Mouse (Mus musculus) hindbrain, embryonic 15.5 days (tissue): ENCODE measurements at regions not wholly inside any gene's neighbourhood (a gene's known extent, or its start where the extent isn't known, plus 50 kb on each side); places are given as distances from the start of the nearest gene placed in this dataset.

Source experiments
- ATAC-seq: fragments of 200-750 bp; cut with Nextera tagmentation; 2 replicates; pipeline ENCODE4 v1.8.0; 2017; ENCODE audit warnings: low read depth, moderate number of reproducible peaks, moderate TSS enrichment; ENCODE audit not compliant: low FRiP score
- H3K27ac ChIP-seq: fragments of 300-500 bp; sonication (generic); replicated peaks from 2 replicates; pipeline ENCODE4 v1.5.1; 2015; ENCODE audit warnings: mild to moderate bottlenecking, inconsistent platforms
- H3K27me3 ChIP-seq: fragments of 300-500 bp; sonication (generic); 2 replicates; pipeline ENCODE4 v1.6.1; 2015; ENCODE audit warnings: control low read depth, inconsistent platforms
- H3K36me3 ChIP-seq: fragments of 300-500 bp; sonication (generic); 2 replicates; pipeline ENCODE4 v1.6.1; 2015; ENCODE audit warnings: control low read depth, inconsistent platforms
- H3K4me1 ChIP-seq: fragments of 300-500 bp; sonication (generic); replicated peaks from 2 replicates; pipeline ENCODE4 v1.6.1; 2015; ENCODE audit warnings: control low read depth, inconsistent platforms
- H3K4me2 ChIP-seq: fragments of 300-500 bp; sonication (generic); 2 replicates; pipeline ENCODE4 v1.6.1; 2015; ENCODE audit warnings: moderate library complexity, mild to moderate bottlenecking, inconsistent platforms
- H3K4me3 ChIP-seq: fragments of 300-500 bp; sonication (generic); 2 replicates; pipeline ENCODE4 v1.5.1; 2015; ENCODE audit warnings: mild to moderate bottlenecking, inconsistent platforms
- H3K9ac ChIP-seq: fragments of 300-500 bp; sonication (generic); 2 replicates; pipeline ENCODE4 v1.6.1; 2015; ENCODE audit warnings: inconsistent platforms
- H3K9me3 ChIP-seq: fragments of 300-500 bp; sonication (generic); 2 replicates; pipeline ENCODE4 v1.6.1; 2016; ENCODE audit warnings: control low read depth, inconsistent platforms
- WGBS: fragments of 180-500 bp; shearing (Covaris S2); methylation state at CpG from one replicate; pipeline ENCODE4 v1.1.7; 2015; 5-methylcytosine and 5-hydroxymethylcytosine counted together

- H3K4me3 ChIP-seq: no peak overlapping the region
- no peak overlapping the region for H3K4me2 ChIP-seq
- H3K9me3 ChIP-seq: no peaks in the 10 kb centered on the region
- no peaks in the 10 kb centered on the region for H3K36me3 ChIP-seq
- WGBS: 86% methylated on average over 1 of the region's 1 CpGs
- H3K9ac ChIP-seq: no peak overlapping the region
- no peak overlapping the region for H3K27ac ChIP-seq
- ATAC-seq: no peak
- no peaks in the 10 kb centered on the region for H3K27me3 ChIP-seq
- H3K4me1 ChIP-seq: no peaks in the 10 kb centered on the region
Observed at GRCm38 (mm10) chr2:106570226-106570625, 122.8 kb upstream of the Mpped2 start.

- Histone ChIP-seq H3K4me1 (no peaks in the 10 kb centered on the region), H3K27me3 (no peaks in the 10 kb centered on the region), H3K4me3 (no peak overlapping the region), H3K4me2 (no peak overlapping the region), H3K9ac (no peak overlapping the region), H3K36me3 (no peaks in the 10 kb centered on the region), H3K9me3 (no peaks in the 10 kb centered on the region), H3K27ac (no peak overlapping the region)
- 97% methylated on average over 3 of the region's 3 CpGs for WGBS
- no peak for ATAC-seq
Observed at GRCm38 (mm10) chr2:106571346-106571745, 121.7 kb upstream of the Mpped2 start.

GRCm38 (mm10) chr2:106571913-106572312 lies 121.2 kb upstream of the Mpped2 start:
- no peak for ATAC-seq
- Histone ChIP-seq H3K4me2 (no peak overlapping the region), H3K27me3 (no peaks in the 10 kb centered on the region), H3K27ac (no peak overlapping the region), H3K4me1 (no peaks in the 10 kb centered on the region), H3K9ac (no peak overlapping the region), H3K9me3 (no peaks in the 10 kb centered on the region), H3K4me3 (no peak overlapping the region), H3K36me3 (no peaks in the 10 kb centered on the region)
- 72% methylated on average over 2 of the region's 2 CpGs for WGBS

- no peak for ATAC-seq
- Histone ChIP-seq H3K27ac (no peak overlapping the region), H3K4me1 (peaks cover 5% of the 10 kb centered on the region), H3K4me3 (no peak overlapping the region), H3K9ac (no peak overlapping the region), H3K27me3 (no peaks in the 10 kb centered on the region), H3K36me3 (no peaks in the 10 kb centered on the region), H3K4me2 (no peak overlapping the region), H3K9me3 (no peaks in the 10 kb centered on the region)
- WGBS: 44% methylated on average over 4 of the region's 4 CpGs
Observed at GRCm38 (mm10) chr2:106576746-106577323, 116.2 kb upstream of the Mpped2 start.

GRCm38 (mm10) chr2:106578062-106578461 lies 115.0 kb upstream of the Mpped2 start:
- WGBS: 60% methylated on average over 1 of the region's 1 CpGs
- no peak overlapping the region for H3K9ac ChIP-seq
- peaks cover 5% of the 10 kb centered on the region for H3K4me1 ChIP-seq
- H3K27me3 ChIP-seq: no peaks in the 10 kb centered on the region
- no peak overlapping the region for H3K4me2 ChIP-seq
- no peak overlapping the region for H3K27ac ChIP-seq
- no peak for ATAC-seq
- no peaks in the 10 kb centered on the region for H3K36me3 ChIP-seq
- no peaks in the 10 kb centered on the region for H3K9me3 ChIP-seq
- no peak overlapping the region for H3K4me3 ChIP-seq

GRCm38 (mm10) chr2:106580663-106581062 lies 112.4 kb upstream of the Mpped2 start:
- no peak overlapping the region for H3K4me3 ChIP-seq
- H3K4me2 ChIP-seq: no peak overlapping the region
- ATAC-seq: peak; percentile 38; the same call in 1 of the 2 replicates
- no peaks in the 10 kb centered on the region for H3K36me3 ChIP-seq
- WGBS: 49% methylated on average over 5 of the region's 5 CpGs
- H3K4me1 ChIP-seq: peaks cover 5% of the 10 kb centered on the region
- H3K27ac ChIP-seq: no peak overlapping the region
- no peak overlapping the region for H3K9ac ChIP-seq
- H3K27me3 ChIP-seq: no peaks in the 10 kb centered on the region
- no peaks in the 10 kb centered on the region for H3K9me3 ChIP-seq

GRCm38 (mm10) chr2:106621251-106621650 lies 71.8 kb upstream of the Mpped2 start:
- WGBS: 86% methylated on average over 3 of the region's 3 CpGs
- no peak for ATAC-seq

GRCm38 (mm10) chr2:106622326-106622725 lies 70.7 kb upstream of the Mpped2 start:
- H3K27me3 ChIP-seq: no peaks in the 10 kb centered on the region
- no peak for ATAC-seq
- H3K27ac ChIP-seq: no peak overlapping the region
- no peaks in the 10 kb centered on the region for H3K4me1 ChIP-seq
- H3K36me3 ChIP-seq: no peaks in the 10 kb centered on the region
- no peak overlapping the region for H3K4me2 ChIP-seq
- no peak overlapping the region for H3K9ac ChIP-seq
- H3K9me3 ChIP-seq: no peaks in the 10 kb centered on the region
- H3K4me3 ChIP-seq: no peak overlapping the region
- WGBS: 87% methylated on average over 5 of the region's 5 CpGs

More at GRCm38 (mm10) chr2:106621251-106621650, 71.8 kb upstream of the Mpped2 start:
- H3K27ac ChIP-seq: no peak overlapping the region
- no peak overlapping the region for H3K9ac ChIP-seq
- H3K4me1 ChIP-seq: no peaks in the 10 kb centered on the region
- H3K4me3 ChIP-seq: no peak overlapping the region
- no peaks in the 10 kb centered on the region for H3K27me3 ChIP-seq
- no peak overlapping the region for H3K4me2 ChIP-seq
- H3K36me3 ChIP-seq: no peaks in the 10 kb centered on the region
- H3K9me3 ChIP-seq: no peaks in the 10 kb centered on the region

GRCm38 (mm10) chr2:106623680-106624079 lies 69.4 kb upstream of the Mpped2 start:
- Histone ChIP-seq H3K4me3 (no peak overlapping the region), H3K9me3 (no peaks in the 10 kb centered on the region), H3K4me2 (no peak overlapping the region), H3K36me3 (no peaks in the 10 kb centered on the region), H3K27me3 (no peaks in the 10 kb centered on the region), H3K9ac (no peak overlapping the region), H3K4me1 (no peaks in the 10 kb centered on the region), H3K27ac (no peak overlapping the region)
- 67% methylated on average over 2 of the region's 2 CpGs for WGBS
- no peak for ATAC-seq

GRCm38 (mm10) chr2:106631986-106632385 lies 61.1 kb upstream of the Mpped2 start:
- no peak overlapping the region for H3K27ac ChIP-seq
- H3K4me2 ChIP-seq: no peak overlapping the region
- H3K4me3 ChIP-seq: no peak overlapping the region
- no peaks in the 10 kb centered on the region for H3K9me3 ChIP-seq
- H3K9ac ChIP-seq: no peak overlapping the region
- no peak for ATAC-seq
- WGBS: 84% methylated on average over 8 of the region's 8 CpGs
- no peaks in the 10 kb centered on the region for H3K27me3 ChIP-seq
- no peaks in the 10 kb centered on the region for H3K36me3 ChIP-seq
- no peaks in the 10 kb centered on the region for H3K4me1 ChIP-seq
